Mouse (Mus musculus): ENCODE measurements around the gene 1600002K03Rik.

1600002K03Rik gene

DNA sequence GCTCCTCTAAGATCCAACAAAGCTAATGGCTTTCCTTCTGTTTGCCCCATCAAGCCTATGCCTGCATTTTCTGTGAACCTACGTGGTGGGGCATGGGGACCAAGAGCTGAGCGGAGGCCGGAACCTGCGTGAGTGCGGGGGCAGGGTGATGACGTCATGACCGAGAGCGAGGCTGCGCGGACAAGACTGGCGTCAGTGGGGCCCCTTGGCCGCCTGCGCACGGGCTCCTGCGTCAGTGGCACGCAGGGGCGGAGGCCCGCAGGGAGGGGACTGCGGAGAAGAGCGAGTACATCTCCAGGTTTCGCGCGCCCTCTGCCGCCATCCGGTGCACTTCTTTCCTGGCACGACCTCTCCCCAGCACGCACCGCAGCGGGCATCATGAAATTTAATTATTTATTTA, 31.5 kb upstream of the 1600002K03Rik start:
- in situ Hi-C loops (cut with MboI): no loop called here

DNA sequence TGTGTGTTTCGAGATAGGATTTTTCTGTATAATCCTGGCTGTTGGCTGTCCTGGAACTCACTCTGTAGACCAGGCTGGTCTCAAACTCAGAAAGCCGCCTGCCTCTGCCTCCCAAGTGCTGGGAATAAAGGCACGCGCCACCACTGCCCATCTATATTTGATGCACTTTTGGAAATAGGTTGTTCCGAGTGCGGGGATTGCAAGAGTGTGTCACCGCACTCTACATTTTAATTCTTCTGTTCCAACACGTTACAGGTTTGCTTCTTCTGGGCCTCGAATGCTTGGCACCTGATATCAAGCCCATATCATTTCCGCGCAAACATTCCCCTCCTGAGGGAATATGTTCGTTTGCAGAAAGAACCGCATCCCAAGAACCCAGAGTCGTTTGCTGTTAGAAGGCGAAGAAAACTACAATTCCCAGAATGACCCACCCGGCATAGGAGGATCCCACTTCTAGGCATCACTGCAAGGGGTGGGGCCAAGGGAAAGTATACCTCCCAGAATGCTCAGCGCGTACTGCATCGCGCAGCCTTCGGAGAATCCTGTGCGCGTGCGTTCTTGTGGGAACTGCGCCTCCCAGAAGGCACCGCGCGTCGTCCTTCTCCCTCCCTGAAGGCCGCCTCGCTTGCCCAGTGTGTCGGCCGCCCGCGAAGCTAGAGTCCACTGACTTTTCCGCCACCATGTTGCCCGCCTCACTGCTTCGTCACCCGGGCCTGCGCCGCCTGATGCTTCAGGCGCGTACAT, 30.8 kb upstream of the 1600002K03Rik start:
- in situ Hi-C loops (cut with MboI): no loop called here

DNA sequence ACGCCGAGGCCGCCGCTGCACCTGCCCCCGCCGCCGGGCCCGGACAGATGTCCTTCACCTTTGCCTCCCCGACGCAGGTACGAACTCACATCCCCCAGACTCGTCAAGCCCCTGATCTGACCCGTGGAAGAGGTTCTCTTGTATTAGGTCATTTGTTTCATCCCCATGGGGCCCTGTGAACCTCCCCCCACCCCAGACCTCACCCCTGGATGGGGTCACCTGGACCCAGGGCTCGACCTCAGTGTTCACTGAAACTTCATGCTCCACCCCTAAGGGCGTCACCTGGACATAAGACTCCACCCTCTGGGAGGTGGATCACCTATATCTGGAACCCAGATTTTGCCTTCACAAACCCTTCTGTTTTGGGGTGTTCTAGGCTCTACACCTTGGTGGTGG, 30.2 kb upstream of the 1600002K03Rik start:
- in situ Hi-C loops (cut with MboI): no loop called here

DNA sequence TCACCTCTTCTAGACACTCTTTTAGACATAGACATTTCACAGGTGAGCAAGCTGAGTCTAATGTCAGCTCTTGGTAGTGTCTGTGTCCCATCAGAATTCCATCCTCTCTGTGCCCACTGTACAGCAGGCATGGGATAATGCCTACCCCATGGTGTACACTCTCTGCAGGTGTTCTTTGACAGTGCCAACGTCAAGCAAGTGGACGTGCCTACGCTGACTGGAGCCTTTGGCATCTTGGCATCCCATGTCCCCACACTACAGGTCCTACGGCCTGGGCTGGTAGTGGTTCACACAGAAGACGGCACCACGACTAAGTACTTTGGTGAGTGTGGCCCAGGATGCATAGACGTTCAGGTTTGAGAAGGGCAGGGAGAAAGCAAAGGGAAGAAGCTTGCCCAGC, 29.1 kb upstream of the 1600002K03Rik start:
- in situ Hi-C loops (cut with MboI): no loop called here

DNA sequence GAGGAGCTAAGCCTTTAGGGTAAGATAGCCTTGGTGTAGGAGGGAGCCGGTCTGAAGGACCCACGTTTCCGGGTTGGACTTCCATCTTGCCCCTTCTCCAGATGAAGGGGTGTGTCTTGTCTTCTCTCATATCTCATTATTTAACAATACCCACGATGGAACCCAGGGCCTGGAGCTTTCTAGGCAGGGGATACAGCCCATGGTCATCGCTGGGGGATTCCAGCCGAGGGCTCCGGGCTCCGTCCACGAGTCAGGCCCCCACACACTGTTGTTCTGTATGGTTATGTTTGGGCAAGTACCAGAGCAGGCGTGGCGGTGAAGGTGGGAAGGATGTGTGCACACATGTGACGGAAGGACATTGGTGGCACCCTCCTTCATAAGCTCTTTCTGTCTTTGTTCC, 28.6 kb upstream of the 1600002K03Rik start:
- in situ Hi-C loops (cut with MboI): no loop called here

DNA sequence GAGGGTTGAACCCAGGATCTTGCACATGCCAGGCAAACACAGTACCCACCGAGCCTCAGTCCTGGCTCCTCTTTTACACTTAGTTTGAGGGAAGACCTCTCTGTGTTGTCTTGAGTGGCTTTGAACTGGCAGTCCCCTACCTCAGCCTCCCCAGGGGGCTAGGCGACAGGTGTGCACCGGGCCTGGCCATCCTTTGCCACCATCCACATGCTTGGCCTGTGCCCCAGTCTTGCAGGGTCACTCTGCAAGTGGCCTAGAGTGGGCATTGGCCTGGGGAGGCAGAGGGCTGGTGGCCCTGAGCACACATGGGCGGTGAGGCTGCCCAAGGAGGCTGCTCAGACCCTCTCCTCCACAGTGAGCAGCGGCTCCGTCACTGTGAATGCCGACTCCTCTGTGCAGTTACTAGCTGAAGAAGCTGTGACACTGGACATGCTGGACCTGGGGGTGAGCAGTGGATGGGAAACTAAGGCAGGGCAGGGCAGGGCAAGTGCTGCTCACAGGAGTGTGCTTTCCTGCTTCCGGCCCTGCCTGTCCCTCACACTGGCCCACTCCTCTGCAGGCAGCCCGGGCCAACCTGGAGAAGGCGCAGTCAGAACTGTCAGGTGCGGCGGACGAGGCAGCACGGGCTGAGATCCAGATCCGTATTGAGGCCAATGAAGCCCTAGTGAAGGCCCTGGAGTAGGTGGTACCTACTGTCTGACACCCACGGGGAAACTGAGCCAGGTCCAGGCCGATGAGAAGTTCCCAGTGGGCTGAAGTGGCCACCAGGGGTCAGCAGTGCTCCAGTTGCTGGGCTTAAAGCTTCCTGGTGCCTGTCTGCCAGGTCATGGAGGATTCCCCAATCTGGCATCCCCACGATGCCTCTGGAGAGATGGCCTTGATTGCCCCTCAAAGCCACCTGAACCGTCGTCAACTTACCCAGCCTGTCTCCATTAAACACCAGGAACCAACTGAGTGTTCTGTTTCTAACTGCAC, 27.6 kb upstream of the 1600002K03Rik start:
- in situ Hi-C loops (cut with MboI): no loop called here

DNA sequence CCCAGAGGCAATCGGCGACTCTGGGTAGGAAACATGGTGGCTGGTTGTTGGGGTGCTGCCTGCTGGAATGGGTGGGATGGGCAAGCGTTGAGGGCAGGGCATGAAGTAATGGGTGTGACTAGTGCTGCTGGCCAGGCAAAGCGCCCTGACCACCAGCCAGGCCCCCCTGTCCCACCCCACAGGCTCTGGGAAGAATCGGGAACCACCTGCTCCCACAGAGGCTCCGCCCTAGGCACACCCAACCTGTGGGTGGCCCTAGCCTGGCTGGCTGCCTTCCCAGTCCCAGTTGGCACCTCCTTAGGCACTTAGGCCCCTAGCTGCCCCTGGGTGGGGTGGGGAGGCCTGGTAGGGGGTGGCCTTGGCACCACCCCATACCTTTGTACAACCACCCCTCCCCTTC, 26.8 kb upstream of the 1600002K03Rik start:
- in situ Hi-C loops (cut with MboI): no loop called here

DNA sequence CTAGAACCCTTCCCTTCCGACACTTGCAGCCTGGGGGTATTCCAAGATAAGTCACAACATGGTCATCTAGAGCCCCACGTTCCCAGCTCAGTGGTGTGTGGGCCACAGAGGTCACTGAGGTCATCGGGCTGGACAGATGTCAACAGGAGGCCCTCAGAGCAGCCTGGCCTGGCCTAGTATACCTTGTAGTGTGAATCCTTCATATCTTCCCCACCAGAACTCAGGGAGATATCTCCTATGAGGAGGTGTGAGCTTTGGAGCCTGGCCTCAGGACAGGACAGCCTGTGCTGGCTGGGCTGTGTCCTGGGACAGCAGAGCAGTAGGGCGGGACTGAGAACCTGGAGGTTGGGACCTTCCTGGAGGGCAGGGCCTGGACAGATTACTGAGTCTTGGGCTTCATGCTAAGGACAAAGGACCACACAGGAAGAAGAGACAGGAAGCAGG, 26.2 kb upstream of the 1600002K03Rik start:
- in situ Hi-C loops (cut with MboI): no loop called here

DNA sequence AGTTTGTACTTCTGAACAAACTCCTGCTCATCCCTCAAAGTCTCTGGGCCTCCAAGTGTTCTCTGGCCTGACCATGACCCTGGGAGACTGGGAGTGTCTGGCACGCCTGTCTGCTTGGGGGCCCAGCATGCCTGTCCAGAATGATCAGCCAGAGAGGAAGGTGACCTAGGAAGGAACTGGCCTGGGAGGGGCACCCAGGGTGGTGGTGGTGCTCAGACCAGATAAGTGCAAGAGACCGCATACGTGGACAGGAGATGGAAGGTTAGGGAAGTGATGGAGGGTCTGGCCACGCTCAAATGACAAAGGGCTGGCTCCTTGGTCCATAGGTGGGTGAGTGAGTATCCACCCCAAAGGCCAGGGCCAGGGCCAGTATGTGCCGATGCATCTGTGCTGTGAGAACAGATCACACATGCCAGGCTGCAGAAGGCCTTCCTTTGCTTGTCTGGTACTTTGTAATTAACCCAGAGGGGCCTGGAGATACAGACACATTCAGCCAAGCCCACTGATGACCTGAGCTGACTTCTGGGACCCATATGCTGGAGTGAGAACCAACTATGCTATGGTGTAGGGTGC, 25.5 kb upstream of the 1600002K03Rik start:
- in situ Hi-C loops (cut with MboI): no loop called here

DNA sequence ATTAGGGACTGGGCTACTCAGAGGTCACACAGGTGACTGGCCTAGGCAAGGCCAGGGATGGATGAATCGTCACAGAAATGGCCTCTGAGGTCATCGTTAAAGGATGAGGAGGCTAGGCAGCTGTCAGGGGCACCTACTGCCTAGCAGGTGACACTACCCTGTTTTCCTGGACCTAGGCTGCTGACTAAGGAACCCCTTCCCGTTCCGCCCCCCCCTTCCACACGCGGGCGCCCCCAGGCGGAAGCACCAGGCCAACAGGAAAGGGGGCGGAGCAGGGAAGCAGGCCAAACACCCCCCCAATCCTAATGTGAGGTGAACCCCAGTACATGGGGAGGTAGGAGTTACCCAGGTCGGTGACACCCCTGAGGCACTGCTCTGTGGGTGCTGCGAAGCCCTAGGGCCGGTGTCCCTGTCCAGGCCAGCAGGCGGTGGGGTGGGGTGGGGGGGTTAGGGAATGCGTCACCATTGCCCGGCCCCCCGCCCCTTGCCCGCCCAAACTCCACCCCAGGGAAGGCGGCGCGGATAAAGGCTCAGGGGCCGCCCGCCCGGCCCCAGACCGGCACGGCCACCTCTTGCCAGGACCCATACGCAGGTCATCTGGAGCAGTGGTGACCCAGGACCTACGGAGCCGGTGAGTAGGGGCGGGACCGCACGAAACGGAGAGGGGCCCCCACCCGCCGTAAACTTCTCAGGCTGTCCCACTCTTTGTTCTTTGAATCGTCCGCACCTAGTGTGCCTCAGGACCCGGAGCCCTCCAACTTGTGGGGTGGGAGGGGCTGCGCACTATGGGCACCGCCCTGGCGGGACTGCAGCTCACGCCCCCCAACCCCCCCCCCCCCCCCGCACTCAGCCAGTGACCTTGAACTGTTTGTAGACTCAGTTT, 24.8 kb upstream of the 1600002K03Rik start, which contains the start of gene Midn:
Gene Midn, plus strand, starts transcription at position 554 of the 883 bp plus-strand sequence.
- in situ Hi-C loops (cut with MboI): no loop called here

DNA sequence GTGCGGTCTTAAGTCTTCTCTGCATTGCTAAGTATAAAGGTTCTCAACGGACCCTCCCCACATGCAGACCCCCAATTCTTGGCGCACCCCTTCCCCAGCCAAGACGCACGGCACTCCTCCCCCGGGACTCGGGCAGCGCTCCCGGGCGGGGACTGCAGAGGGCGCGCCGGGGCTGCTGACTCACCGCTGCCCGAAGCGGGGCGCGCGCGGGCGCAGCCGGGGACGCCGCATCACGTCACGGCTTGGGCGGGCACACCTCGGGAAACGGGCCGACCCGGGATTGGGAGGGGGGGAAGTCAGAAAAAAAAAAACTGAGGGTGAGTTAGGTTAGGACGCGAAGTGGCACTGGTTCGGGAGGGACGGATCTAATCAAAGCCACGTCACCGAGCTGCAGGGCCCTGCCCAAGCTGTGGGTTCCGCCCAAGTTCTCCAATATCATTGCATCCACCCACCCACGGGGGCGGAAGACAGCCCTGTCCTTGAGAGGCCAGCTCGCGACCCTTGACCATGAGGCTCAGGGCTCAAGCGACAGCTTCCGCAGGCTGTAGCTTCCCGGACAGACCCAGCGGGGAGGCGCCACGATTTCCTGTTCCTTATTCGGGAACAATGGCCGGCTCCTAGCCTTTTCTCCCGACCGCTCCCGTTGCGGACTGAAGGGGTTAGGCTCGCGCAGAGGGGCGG, 24.0 kb upstream of the 1600002K03Rik start:
- in situ Hi-C loops (cut with MboI): no loop called here

DNA sequence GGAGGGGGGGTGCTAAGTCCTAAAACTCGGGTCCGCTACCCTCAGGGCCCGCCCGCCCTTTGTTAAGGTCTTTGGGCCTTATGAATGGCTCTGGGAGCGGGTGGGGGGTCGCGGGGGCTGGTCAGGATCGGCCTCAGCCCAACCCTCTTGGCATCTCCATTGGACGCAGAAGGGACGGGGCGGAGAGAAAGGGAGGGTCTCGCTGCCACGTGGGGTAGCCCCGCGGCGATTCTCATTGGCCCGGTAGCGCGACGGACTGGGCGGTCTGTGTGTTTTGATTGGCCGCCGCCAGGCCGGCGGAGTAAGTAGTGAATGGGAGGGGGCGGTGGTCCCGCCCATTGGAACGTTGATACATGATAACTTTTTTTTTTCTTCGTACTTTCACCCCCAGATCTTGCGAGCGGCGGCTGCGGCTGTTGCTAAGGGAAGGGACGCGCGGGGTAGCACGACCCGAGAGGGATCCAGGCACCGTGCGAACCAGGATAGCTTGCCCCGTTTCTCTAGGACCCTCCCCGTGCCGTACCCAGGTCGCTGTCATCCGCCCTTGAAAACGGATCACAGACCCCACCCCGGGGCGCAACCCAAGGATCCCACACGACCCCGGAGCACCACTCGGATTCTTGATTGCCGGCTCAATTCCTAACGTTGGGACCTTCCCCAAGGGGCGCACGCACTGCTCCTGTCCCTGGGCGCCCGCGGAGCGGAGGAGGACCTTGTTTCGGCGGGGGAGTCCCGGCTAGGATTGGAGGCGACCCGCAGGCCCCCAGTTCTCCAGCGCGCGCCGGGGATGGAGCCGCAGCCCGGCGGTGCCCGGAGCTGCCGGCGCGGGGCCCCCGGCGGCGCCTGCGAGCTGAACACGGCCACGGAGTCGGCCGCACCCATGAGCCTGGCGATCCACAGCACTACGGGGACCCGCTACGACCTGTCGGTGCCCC, 23.2 kb upstream of the 1600002K03Rik start:
- in situ Hi-C loops (cut with MboI): no loop called here

DNA sequence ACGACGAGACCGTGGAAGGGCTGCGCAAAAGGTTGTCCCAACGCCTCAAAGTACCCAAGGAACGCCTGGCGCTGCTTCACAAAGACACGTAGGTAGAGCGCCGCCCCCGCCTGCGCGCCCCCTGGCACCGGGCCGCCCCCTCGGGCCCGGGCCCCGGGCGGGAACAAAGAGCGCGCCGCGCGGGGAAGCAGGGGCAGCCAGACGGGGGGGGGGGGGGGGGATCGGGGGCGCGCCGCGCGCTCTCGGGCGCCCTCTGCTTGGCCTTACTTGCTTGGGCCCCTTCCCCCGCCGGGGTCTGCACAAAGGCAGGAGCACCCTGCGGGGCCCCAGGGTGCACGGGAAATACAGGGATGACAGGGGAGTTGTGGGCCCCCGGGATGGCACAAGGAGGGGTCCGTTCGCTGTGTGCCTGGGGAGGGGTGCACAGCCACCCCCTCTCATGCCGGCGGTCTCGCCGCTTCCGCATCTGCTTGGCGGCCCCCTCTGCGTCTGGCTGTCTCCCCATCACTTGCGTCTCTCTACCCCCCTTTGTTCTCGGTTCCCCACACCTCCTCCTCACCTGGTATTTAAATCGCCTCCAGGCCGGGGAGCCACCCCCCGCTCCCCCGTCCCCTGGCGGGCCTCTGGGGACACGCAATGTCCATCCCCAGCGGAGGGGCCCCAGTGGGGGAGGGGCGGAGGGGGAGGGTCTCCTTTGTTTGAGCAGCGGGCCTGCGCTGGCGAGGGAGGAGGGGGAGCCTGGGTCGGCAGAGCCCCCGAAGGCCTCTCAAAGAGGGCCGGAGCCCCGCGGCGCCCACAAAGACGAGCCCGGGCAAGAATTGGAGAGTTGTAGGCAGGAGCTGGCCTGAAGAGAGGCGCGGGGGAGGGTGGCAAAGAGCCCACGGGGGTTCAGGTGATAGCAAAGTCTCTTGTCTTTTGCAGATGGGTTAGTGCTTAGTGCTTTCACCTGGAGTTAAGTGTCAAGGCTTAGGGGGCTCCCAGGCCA, 22.2 kb upstream of the 1600002K03Rik start:
- in situ Hi-C loops (cut with MboI): no loop called here

DNA sequence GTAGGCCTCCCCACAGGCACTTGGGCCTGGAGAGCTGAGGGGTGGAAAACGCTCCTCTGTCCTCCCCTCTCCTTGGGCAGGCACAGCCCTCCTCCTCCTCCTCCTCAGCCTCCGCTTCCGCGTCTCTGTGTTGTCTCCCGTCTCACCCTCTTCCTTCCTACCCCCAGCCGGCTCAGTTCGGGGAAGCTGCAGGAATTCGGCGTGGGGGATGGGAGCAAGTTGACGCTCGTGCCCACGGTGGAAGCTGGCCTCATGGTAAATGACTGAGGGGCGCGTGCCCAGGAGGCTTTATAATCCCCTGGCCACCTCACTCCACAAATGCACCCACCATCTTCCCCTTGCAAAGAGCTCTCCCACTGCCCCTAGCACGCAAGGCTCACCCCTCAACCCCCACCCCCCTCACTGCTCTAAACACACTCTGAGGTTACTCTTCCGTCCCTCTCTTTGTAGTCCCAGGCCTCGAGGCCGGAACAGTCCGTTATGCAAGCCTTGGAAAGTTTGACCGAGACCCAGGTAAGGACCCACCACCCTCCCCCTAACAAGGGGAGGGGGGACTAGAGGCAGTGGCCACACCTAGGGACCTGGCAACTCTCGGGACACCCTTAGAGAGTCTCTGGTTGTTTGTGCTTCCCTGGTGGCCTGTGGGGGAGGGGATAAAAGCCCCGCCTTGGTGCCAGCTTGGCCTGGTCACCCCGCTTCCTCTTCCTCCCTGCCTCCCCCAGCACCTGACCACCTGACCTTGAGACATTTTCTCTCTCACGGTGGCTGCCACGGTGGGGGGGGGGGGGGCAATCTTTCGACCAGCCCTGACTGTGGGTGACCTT, 21.3 kb upstream of the 1600002K03Rik start:
- in situ Hi-C loops (cut with MboI): no loop called here

DNA sequence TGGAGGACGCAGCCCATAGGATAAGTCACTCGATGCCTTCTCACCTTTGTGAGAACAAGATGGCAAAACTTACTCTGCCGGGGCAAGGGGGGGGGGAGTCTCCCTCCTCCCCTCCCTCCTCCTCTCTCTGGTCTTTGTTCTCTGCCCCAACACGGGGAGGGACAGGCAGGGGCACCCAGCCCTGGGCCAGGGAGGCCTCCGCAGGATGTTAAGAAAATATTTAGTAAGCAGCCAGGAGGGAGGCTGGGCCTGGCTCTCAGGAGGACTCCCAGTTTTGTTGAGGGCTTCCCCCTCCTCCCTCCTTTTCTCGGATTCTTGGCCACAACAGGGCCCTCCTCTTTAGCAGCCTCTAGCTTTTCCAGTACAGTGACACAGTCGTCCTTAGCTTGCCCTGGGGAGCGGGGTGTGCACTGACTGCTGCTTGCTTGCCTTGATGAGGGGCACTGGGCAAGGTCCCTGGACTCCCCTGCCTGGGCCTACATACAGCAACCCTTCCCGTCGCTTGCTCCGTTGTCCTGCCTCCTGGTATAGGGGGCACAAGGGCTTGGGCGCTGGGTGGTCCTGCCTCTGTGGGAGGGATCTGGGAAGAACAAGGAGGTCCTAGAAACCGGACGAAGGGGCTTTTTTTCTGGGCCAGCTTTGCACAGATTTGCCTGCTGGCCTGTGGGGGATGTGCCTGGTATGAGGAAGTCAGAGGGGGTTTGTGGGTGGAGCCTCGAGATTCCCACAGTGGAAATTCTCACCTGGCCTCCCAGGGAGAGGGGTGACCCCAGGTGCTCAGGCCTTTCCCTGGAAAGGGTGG, 20.5 kb upstream of the 1600002K03Rik start:
- in situ Hi-C loops (cut with MboI): no loop called here

DNA sequence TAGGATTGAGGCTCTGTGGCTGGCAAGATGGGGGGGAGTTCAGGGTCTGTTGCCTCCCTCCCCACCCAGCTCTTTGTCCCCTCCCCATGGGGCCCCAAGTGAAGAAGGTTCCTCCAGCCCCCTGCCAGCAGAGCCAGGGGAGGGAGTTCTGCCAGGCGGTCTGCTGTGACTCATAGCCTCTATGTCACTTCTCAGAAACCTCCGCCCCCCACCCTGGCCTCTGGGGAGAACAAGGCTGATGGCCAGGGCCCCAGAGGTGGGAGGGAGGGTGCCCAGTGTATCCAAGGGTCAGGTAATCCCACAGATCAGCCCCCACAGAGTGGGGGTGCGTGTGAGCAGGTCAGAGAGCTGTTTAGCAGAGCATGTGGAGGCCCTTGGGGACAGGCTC, 19.9 kb upstream of the 1600002K03Rik start:
- in situ Hi-C loops (cut with MboI): no loop called here

DNA sequence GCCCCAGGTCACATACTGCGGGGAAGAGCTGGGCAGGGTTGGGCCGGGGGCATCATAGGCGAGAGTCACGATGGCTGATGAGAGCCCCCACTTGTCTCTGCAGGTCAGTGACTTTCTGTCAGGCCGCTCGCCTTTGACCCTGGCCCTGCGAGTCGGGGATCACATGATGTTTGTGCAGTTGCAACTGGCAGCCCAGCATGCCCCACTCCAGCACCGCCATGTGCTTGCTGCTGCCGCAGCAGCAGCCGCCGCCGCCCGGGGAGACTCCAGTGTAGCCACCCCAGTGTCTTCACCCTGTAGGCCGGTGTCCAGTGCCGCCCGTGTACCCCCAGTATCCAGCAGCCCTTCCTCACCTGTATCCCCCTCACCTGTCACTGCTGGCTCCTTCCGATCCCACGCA, 19.0 kb upstream of the 1600002K03Rik start:
- in situ Hi-C loops (cut with MboI): no loop called here
